Mouse (Mus musculus) embryo, embryonic 10.5 days (tissue): ENCODE results near the gene Hvcn1.
"Not testable (repeated sequence)": the region's sequence is repeated elsewhere in the genome, so short reads cannot be mapped to it uniquely, and the experiment has no call there.

Experiments used
- DNase-seq: peaks from one replicate; pipeline ENCODE4 v3.0.0-alpha.2; 2015; ENCODE audit warnings: low spot score

Gene Hvcn1

GRCm38 (mm10) chr5:122206475-122206874 is at the start of gene Hvcn1:
Hvcn1 (plus strand) TSS chr5:122206804.
- DNase-seq, result no peak

DNA sequence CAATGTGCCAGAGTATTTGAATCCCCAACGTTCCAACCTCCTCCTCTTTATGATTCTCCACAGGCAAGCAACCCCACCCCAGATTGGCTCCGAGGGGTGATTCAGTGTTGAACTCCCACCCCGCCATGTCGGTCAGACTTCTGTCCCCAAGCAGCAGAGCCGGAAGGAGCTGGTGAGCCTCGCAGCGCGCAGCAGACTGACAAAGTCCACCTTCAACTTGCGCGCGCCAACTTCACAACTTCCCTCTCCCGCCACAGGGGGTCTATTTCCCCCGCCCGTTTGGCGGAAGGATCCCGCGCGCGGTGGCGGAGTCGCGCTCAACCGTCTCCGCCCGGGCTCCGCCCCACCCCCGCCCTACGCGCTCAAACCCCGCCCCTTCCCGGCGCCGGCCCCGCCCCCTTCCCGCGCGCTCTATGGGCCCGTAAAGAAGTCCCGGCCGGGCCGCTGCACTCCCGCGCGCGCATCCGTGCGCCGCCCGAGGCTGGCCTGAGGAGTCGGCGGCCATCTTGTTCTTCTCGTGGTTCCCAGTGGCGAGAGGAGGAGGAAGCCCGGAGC is 48.7 kb upstream of the Hvcn1 start, which contains the start of gene Ppp1cc:
TSS of gene Ppp1cc (plus strand) at position 452 of the 555 bp plus-strand sequence.
- peak; percentile 95 for DNase-seq

GRCm38 (mm10) chr5:122158557-122159515 is 47.8 kb upstream of the Hvcn1 start:
- DNase-seq, result peak; percentile 24

DNA sequence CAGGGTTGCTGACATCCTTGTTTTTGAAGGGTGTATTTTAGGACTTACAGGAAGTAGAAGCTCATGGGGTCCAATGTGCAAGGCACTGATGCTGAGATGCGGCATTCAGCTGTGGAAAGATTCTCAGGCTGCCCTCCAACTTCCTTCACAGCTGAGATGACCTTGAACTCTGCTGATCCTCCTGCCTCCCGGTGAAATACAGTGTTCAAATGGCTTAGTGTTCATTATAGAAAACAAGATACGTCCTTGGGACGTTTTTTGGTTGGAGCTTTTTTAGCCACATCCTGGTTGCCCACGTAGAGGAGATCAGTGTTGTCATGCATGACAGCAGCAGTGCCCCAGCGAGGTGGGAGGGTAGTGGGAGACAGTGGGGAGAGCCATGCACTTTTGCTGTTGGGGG is 43.4 kb upstream of the Hvcn1 start:
- no peak for DNase-seq

DNA sequence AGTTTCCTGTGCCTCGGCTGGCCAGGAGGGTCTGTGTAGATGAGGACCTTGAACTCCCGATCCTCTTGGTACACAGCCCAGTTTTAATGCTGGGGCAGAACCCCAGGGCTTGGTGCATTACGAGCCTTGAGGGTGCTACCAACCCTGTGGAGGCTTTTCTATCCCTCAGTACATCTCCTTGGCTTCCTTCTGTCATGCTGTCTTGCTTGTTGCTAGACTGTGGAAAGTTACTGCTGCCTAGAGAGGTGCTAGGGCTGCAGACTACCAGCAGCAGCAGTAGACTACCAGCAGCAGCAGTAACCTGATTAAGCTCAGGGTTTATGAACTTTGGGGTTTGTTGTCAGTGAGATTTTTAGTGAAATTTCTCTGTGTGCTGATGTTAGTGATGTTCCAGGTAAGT is 42.6 kb upstream of the Hvcn1 start:
- DNase-seq, result no peak

- DNase-seq, result no peak
These were observed 41.2 kb upstream of the Hvcn1 start for GRCm38 (mm10) chr5:122165233-122165915.

DNA sequence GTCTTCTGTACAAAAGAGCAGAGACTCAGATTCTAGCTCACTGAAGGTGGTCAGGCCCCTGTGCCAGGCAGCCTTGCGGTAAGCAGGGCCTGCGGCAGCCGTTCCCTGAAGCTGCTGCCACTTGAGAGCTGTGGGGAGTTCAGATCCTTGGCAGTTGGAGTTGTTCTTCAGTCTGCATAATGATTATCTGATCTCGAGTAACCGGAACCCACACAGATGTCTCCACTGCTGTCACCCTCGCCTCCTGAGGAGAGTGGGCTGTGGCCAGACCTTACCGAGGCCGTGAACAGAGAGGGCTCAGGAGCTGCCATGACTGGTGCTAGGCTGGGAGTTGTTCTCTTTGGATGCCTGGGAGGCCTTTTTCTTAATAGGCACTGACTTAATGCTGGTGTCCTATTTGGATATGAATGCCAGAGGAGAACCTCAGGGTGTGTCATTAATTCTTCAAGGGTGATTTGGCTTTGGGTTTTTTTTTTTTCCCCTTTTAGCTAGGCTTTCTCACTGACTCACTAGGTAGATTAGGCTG is 39.9 kb upstream of the Hvcn1 start:
- no peak for DNase-seq

GRCm38 (mm10) chr5:122168344-122169069 is 38.1 kb upstream of the Hvcn1 start:
- no peak for DNase-seq

DNA sequence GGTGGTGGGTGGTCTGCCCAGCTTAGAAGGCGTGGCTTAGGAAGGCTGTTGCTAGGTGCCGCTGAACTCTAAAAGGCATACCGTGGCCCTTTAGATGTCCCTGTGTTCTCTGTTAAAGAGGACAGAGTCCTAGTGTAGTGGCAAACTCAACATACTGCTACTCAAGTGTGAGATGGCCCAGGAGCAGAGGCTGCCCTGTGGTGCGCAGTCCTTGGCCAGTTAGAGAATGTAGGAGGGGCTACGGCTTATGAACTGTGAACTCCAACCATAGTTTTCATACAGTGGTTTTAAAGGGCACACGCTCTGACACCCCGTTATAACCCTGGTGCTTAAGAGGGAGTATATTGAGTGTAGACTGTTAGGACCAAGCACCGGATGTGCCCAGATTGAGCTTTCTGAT is 35.5 kb upstream of the Hvcn1 start:
- DNase-seq, result no peak

- no peak for DNase-seq
These were observed 31.2 kb upstream of the Hvcn1 start for GRCm38 (mm10) chr5:122175402-122175801.

DNA sequence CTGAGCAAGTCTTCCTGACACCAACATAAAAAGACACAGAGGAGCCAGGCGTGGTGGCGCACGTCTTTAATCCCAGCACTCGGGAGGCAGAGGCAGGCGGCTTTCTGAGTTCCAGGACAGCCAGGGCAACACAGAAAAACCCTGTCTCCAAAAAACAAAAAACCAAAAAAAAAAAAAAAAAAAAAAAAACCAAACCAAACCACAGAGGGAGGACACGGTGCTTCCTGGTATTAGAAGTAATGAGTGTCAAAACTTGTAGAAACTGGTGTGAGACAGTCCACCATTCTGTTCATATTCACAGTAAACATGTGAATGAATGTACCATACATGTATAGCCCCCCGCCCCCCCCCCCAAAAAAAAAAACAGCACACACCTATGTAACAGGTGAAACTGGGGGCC is 30.6 kb upstream of the Hvcn1 start:
- DNase-seq, result no peak

- DNase-seq, result peak; percentile 68
These were observed 30.2 kb upstream of the Hvcn1 start for GRCm38 (mm10) chr5:122176398-122176797.

DNA sequence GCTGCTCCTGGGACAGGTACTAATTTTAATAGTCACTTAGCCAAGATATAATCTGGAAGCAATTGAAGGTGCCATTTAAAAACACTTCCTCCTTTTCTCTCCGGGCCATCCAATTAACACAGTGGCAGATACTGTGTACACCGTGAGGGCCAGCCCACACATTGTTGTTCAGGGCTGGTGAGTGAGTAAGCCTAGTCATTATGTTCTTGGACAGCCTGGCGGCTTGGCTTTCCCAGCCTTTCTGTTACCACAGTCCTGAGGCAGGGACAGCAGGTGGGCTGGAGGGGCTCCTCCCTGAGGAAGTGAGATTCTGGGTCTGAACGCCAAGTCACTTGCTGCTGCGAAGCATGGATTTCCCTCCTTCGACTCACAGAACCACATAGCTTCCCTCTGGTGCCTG is 26.9 kb upstream of the Hvcn1 start:
- no peak for DNase-seq

DNA sequence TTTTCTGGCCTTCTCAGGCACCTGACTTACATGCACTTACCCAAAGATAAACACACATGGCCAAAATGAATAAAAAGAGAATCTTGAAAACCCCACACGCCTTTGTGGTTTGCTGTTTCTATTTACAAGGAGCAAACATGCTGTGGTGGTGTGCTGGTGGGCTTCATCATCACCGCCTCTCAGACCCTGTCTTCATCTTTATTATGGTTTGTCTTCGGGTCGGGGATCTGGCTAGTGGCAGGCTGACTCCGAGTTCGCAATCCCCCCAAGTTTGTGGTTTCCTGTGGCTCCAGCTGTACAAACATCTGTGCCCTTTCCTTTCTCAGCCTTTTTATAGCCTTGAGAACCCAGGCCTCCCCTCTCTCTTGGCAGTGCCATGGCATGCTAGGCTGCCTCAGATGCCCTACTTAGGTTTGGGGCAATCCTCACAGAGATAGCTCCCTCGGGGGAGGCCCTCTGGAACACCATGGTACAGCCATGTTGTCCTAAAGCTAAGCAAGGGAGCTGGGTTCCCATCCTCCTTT is 22.3 kb upstream of the Hvcn1 start:
- DNase-seq, result no peak

DNA sequence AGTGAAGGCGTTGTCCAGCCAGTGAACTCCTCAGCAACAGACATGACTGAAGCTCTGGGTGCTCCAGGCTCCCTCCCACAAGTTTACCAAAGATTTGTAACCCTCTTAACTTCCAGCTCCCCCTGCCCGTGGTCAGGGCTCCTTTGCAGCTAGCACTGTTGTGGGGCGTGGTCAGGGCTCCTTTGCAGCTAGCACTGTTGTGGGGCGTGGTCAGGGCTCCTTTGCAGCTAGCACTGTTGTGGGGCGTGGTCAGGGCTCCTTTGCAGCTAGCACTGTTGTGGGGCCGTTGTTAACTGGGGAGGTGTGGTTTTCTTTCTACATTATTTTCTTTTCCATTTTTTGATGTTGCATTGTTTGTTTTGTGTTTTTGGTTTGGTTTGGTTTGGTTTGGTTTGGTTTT is 21.7 kb upstream of the Hvcn1 start:
- not testable (repeated sequence) for DNase-seq

GRCm38 (mm10) chr5:122189115-122189514 is 17.5 kb upstream of the Hvcn1 start:
- no peak for DNase-seq

GRCm38 (mm10) chr5:122190465-122190864 is 16.1 kb upstream of the Hvcn1 start:
- no peak for DNase-seq

DNA sequence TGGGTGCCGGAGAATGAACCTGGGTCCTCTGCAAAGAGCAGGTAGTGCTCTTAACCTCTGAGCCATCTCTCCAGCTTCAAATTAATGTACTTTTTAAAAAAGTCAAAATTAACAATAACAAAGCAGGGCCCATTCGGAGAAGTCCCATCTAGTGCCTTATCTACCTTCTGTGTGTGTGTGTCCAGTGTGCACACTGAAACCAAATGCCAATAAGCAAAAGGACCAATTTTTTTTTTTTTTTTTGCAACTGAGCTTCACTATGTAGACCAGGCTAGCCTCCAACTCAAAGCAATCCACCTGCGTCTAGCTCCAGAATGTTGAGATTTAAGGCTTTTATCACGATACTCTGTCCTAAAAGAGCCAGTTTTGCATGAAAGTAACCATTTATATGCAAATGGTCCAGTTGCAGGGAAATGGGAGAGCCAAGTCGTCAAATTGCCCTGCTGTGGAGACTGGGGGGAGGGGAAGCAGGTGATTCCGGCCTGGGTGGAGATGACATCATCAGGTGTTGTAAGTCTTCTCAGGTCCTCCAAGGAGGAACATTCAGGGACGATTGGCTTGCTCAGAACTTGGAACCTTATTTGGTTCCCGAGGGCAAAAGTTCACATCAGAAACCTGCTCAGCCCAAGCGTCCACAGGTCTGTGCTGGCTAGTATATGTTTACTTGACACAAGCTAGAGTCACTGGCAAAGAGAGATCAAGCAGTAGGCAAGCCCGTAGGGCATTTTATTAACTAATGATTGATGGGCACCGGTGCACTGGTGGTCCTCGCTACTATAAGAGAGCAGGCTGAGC is 15.1 kb upstream of the Hvcn1 start:
- no peak for DNase-seq

DNA sequence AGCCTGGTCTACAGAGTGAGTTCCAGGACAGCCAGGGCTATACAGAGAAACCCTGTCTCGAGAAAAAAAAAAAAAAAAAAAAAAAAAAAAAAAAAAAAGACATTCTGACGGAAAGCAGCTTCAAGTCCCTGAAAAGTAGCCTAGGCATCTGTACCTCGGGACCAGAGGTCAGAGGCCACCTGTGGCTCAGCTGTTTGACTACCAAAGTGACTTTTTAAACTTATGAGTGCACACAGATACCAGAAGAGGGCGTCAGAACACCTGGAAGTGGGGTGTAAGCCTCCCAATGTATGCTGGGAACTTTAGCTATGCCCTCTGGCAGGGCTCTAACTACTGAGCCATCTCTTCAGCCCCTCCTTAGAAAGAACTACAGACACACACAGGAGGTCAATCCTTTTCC is 14.3 kb upstream of the Hvcn1 start:
- no peak for DNase-seq

- DNase-seq, result no peak
These were observed 5.7 kb upstream of the Hvcn1 start for GRCm38 (mm10) chr5:122200872-122201271.

- no peak for DNase-seq
These were observed 4.7 kb upstream of the Hvcn1 start for GRCm38 (mm10) chr5:122201904-122202303.
